Mouse (Mus musculus): ENCODE results near the gene Lyrm9.

Gene Lyrm9

DNA sequence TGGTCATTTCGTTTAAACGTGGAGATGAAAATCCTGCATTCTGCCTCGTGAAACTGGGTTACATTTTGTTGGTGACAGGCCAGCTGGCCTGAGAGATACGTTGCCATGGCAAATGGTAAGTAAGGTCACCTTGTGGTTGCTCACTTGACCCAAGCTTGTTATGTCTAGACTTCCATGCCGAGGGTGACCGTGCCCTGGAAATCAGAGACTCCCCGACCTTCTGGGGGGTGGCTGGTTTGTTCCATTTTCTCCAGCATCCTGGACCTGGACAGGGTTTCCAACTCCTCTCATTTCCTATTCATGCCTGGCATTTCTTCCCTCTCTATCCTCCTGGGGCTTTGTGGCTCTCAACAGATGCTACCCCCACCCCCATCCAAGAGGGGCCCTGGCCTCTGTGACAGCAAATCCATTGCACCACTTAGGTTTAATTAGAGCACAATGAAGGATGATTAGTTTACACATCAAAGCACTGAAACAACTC is 11.9 kb upstream of the Lyrm9 start:
- DNase-seq (ENCODE audit: low read depth, low spot score), result no peak

DNA sequence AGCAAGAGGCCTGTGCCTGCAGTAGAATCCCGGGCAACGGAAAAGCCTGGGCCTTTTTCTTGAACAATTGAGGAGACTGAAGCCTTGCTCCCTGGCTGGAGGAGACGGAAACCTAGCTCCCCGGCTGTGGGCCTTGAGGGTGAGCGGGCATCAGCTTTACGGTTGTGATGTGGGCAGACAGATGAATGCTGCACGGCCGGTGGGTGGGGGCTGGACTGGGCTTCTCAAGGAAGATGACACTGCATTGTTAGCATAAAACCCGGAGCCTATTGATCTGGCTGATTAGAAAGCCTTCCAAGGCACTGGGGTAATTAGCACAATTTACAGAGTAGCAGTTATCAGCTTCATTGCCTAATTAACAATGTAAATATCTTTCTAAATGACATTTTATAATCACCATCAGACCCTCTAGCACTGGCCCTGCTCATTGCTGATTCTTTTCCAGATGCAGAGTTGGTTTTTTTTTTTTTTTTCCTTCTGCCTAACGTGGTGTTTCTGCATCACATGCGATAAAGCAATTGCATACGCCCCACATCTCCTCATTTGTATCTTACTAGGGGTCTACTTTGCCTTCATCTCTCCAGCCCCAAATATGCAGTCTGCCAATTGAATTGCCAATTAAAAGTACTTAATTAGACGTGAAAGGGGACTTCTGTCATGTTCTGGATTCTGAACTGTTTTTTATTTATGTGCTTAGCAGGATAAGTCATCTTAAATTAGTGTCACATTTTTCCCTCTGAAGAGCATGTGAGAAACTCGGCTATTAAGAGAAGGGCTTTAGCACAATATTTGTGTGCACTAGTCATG is 10.2 kb upstream of the Lyrm9 start:
- no peak for DNase-seq (ENCODE audit: low read depth, low spot score)

DNA sequence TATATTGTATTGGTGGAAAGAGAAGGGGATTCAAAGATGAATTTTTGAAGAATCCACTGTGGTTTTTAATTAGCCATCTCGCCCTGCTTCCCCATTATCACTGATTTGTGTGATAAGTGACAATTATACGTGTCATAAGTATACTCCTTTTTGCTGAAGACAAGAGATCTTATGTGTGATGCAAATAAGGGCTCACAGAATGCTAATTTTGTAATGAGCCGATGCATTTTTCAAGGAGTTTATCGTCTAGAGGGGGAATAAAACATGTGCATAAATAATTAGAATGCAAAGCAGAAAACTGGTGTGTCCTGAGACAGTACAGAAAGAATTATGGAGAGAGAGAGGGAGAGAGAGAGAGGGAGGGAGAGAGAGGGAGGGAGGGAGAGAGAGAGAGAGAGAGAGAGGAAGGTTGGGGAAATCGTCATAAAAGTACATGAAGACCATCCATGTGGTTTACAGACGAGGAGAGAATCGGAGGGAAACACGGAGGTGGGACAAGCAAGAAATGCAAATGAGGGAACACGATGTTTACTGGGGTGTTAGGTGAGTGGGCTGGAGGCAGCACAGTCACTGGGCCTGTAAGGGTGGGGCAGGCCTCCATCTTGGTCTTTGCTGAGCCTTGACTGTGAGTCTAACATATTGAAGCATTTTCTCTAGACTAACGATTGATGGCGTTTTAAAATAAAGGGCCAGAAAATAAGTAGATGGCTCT is 8.9 kb upstream of the Lyrm9 start:
- no peak for DNase-seq (ENCODE audit: low read depth, low spot score)

DNA sequence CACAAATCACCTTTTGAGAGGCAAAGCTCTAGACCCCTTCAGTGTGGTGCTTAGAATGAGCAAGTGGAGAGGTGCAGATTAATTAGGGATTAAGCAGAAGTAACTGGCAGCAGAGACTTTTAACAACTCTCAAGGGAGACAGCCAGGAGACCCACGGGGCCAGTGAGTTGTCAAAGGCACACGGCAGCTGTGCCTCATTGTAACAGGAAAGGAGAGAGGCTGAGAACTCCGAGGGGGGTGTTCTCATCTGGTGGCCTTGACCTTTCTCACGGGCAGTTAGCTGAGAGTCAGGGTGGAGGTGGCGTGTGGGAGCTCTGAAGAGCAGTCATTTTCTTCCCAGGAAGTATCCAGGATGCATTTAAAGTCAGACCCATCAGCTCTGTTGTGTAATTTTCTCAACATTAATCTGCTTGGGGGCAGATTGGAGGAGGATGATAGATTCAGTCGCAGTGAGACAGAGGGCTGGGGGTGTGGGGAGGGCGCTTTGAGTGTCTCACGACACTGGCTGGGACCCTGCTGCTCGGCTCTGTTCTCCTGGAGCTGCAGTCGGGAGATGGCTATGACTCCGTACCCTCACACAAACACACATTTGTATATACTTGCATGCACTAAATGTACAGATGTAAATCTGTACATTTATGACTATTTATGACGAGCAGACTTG is 5.9 kb upstream of the Lyrm9 start:
- no peak for DNase-seq (ENCODE audit: low read depth, low spot score)

DNA sequence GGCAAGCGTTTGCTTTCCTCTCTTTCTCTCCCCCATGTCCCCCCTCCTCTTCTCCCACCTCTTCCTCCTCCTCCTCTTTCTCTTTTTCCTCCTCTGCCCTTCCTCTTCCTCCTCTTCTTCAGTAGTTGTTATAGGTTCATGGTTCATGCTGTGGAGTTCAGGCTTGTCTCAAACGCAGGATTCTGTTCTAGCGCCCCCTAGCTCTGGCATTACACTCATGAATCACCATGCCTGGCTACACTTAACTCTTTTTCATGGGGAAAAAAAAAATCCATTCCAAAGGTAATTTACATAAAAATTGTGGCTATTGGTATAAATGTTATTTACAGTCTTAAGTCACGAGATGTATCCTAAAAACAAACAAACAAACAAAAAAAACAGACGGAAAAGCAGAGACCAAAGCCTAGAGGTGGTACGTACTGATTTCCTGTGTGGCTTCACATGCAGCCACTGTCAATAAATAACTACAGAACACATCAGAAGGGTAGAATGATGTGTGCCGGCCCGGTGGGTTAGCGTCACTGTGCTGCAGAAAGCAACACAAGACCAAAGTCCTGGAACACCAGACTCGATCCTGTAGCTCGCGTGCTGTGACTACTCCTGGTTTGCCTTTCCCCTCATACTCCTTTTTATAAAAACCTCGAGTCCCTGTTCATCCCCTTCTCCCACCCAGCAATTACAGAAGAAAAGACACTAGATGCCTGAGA is 3.4 kb upstream of the Lyrm9 start:
- DNase-seq (ENCODE audit: low read depth, low spot score), result no peak

DNA sequence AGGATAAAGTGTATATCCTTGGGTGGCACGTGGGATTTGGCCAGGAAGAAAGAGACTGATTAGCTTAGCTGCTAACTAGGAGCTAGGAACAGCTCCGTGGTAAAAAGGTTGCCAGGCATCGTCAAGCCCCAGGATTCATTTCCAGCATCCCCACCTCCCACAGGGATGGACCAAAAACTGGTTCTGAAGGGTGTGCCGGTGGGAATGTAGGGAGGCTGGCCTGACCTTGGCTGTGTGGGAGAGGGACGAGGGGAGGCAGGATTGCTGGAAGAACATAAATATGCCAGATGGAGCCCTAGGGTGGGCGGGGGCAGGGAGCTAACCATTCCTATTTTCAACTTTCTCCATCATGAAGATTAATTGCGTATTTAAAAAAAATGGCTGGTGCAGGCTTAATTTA is 1.2 kb downstream of the Lyrm9 start:
- DNase-seq (ENCODE audit: low read depth, low spot score), result no peak

DNA sequence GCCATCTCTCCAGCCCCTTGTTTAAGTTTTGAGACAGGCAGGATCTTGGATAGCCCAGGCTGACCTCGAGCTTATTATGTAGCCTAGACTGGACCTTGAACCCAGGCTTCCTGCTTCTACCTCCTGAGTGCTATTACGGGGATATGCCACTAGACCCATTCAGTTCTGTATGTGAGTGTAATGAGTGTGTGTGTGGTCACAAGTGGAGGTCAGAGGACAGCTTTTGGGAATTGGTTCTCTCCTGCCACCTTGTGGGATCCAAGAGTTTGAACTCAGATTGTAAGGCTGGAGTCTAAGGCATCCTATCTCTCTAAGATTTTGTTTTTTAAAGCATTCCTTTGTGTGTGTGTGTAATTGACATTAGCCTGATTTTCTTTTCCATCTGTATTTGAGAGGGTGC is 2.0 kb downstream of the Lyrm9 start:
- no peak for DNase-seq (ENCODE audit: low read depth, low spot score)

DNA sequence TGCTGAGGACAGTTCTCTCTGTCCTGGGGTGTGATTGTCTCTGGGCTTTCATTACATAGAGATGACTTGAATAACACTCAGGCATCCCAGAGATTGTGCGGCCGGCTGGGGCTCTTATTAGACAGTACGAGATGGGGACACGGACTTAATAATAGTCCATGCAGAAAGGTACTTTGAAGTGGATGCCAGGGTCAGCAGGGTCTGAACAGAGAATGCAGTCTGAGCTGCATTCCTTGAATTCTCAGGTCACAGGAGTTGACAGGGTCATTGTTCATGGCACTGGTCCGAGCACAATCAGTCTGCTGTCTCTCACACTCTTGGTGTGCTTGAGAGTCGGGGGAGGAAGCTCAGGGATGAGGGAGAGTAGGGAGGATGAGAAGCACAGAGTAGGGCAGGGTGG is 3.0 kb downstream of the Lyrm9 start:
- no peak for DNase-seq (ENCODE audit: low read depth, low spot score)

DNA sequence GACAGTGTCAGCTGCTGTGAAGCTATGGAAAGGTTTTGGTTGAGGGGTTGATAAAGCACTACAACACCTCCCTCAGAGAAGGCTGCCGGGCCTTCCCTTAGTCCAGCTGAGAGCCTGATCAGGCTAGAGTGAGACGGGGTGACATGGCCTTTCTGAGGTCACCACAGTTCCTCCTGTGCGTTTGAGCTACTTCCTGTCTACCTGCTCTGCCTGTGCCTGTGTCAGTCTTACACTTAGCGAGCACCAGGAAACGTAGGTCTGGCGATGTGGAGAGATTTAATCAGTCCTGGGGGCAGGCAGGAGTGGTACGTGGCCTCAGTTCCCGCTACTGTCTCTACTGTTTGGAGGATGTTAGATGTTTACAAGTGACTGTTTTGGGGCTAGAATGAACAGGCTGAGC is 3.8 kb downstream of the Lyrm9 start:
- DNase-seq (ENCODE audit: low read depth, low spot score), result no peak

DNA sequence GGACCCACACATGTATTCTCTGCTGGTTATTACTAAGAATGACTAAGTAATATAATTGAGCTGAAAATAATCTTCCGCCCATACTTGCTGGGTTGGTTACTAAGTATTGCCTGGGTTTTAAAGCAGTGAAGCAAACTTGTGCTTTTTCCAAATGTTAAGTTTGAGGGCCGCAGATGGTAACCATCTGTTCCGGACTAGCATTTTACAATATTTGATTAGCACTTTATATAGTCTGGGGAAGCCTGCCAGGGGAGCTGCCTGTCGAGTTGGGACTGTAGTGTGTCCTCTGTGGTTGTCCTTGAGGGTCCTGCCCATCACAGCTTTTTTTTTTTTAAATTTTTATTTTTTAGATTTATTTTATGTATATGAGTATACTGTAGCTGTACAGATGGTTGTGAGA is 5.3 kb downstream of the Lyrm9 start:
- DNase-seq (ENCODE audit: low read depth, low spot score), result no peak

DNA sequence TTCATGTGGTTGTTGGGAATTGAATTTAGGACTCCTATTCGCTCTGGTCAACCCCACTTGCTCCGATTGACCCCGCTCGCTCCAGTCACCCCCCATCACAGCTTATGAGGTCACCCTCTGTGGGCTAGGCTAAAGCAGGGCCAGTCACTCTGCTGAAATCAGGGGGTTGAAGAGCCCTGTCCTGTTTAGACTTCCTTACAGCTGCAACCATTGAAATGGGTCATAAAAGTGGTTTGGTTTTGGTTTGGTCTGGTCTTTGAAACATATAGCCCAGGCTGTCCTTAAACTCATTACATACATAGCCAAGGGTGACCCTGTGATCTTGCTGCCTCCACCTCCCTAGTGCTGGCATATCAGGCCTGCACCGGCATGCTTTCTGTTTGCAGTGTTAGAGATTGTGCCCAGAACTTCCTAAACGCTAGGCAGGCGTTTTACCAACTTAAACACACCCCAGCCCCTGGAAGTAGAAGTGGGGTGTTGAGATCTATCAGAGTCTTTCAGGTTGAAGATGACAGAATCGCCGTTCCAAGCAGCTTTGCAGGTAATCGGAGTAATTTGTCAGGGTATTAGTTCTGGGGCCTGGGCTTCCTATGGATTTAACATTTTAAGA is 5.8 kb downstream of the Lyrm9 start:
- DNase-seq (ENCODE audit: low read depth, low spot score), result no peak

DNA sequence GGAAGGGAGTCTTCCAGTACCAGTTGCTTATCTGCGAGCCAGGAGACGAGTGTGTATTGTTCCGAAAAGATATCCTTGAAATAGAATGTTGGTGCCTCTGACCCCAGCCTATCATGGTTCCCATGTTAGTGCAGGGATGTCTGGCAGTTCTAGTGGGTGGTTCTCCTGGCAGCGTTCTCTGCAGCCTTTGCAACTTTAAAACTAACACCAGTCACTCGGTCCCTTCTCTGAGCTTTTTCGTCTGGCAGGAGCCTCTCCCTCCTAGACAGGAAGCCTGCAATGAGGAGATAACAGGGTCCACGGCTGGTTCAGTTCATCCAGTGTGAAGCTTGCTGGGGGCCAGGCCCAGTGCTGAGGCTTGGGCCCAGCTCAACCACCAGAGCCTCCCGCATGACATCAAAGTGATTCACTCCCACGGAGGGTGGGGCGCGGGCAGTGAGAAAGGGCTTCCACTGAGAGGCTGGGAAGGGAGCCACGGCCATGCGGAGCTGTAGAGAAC is 6.5 kb downstream of the Lyrm9 start:
- DNase-seq (ENCODE audit: low read depth, low spot score), result no peak

DNA sequence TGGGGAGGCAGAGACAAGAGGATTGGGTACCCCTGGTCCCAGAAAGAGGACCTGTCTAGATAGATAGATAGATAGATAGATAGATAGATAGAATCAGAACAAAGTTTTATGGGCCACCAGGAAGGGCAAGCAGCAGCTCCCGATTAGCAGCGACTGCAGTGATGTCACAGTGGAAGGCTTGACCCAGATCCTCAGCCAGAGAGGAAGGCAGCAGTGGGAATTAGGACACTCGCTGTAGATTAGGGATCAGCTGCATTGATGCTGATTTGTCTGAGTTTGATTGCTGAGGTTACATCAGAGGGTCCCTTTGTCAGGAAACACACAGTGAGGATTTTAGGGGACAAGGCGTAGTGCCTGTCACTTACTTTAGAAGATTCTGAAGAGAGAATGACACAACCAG is 10.1 kb downstream of the Lyrm9 start:
- no peak for DNase-seq (ENCODE audit: low read depth, low spot score)

DNA sequence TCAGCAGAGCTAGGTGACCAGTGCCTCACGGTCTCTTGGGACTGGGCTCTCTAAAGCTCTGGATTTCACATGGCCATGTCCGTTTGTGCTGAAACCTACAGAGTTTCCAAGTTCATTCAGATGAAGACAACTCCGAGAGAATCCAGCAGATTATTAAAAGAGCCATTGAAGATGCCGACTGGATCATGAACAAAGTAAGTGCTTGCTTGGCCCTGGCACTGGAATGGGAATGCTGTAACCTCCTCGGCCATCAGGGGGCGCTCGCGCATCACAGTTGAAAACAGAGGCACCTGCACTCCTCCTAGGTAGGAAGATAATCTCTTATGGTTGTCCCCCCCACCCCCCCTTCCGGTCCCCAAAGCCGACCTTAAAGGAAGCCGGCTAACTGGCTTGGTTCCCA is 11.6 kb downstream of the Lyrm9 start:
- no peak for DNase-seq (ENCODE audit: low read depth, low spot score)

DNA sequence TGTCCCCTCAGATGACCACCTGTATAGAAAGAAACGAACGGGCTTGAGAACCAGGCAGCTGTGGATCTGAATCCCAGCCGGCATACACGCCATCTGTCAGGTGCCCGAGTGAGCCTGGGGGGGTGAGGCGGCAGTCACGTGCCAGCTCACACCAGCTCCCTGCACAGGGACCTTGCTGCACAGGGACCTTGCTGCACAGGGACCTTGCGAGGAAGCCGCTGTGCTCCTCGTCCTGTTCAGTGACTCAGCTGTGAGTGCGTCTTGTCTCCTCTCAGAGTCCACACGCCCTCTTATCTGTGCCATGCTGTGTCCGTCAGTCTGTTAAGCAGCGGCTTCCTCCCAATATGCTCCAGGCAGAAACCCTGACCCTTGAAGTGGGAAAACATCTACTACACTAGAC is 13.1 kb downstream of the Lyrm9 start:
- no peak for DNase-seq (ENCODE audit: low read depth, low spot score)

DNA sequence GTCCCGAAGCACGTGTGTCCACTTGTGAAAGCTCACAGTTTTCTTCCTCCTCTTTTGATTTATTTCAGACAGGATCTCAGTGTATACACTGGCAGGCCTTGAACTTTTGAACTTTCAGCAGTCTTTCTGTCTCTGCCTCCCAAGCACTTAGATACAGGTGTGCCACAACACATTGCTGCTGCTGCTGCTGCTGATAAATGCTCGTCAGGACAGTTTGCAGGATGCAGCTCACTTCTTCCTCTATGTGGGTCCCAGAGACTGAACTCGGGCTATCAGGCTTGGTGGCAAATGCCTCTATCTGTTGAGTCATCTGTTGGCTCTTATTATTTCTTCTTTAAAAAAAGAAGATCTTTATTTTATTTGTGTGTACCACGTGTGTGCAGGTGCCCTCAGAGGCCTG is 13.8 kb downstream of the Lyrm9 start:
- no peak for DNase-seq (ENCODE audit: low read depth, low spot score)

DNA sequence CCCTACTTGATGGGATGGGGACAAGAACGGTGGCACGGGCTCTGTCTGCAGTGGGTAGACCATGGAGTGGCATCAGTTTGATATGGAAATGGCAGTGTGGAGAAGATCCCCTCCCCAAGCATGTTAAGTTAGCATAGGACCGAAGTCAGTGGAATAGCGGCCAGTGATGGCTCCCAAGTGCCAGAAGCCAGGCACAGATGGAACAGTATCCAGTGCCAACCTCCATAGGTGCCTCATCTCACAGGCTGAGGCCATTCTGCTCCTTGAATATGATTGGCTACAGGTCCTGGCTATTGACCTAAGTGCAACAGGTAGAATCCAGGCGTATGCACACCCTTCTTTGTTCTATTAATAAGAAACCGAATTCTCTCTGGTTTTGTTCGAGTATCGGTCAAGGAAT is 15.6 kb downstream of the Lyrm9 start:
- DNase-seq (ENCODE audit: low read depth, low spot score), result no peak

DNA sequence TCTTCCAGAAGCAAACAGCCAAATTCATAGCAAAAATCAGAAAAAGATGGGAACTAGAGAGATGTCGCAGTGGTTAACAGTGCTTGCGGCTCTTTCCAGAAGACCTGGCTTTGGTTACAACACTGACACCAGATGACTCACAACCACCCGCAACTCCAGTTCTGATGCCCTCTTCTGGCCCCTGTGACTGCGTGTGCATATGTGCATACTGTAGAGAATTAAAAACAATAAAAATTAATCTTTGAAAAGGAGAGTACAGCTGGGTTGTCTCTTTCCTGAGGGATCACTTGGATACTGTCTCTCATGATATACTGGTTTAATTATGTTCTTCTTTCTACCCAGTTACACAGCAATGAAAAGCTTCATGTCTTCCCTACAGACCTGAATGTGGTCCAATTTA is 20.2 kb downstream of the Lyrm9 start:
- no peak for DNase-seq (ENCODE audit: low read depth, low spot score)

DNA sequence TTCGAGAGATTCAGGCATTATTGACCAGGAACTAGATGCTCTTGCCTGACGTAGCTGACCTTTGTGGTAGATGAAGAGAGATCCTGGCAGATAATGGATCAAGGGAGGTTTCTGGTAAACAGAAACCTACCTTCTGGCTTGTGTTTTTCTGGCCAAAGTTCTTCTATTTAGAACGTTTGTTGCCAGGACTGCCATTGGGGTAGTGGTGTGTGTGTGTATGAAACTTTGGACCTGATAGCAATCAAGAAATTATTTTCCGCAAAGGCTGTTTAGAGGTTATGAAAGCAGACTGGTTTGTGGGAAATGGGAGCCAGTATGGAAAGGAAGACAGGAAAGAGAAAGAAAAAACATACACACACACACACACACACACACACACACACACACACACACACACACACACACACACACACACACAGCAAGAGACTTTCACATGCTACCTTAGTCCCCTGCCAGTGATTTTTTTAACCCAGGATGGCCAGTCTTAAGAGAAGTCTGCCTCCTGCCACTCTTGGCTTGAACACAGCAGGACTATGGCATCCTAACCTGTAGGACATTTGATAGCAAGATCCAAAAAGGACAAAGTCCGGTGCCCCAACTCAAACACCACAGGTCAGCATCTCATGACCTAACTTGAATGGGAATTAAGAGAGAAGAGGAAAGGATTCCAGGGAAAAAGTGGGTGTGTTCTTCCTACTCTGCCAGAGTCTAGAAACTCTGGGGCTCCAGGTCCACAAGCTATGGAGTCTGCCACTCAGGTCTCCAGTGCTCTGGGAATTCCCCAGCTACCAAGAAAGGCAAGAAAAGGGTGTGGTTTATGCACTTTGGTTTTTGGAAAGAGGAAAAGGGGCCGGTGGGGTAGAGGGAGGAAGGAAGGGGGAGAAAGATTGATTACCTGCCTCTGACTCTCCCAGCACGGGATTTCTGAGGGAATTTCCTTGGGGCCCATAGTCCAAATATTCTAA is 21.8 kb downstream of the Lyrm9 start:
- no peak for DNase-seq (ENCODE audit: low read depth, low spot score)

DNA sequence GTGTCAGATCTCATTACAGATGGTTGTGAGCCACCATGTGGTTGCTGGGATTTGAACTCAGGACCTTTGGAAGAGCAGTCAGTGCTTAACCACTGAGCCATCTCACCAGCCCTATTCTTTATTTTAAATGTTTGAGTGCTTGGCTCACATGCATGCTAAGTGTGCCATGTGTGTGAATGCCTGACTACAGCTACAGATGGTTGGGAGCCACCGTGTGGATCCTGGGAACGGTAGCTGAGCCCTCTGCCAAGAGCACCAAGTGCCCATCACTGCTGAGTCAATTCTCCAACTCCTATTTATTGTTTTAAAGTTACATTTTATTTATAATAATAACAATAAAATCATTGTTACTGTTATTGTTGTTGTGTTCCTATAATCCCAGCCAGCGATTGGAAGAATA is 23.5 kb downstream of the Lyrm9 start:
- DNase-seq (ENCODE audit: low read depth, low spot score), result no peak
